Mouse (Mus musculus) neural tube, embryonic 12.5 days (tissue): ENCODE measurements around the gene Pdzd2. TPM values are rescaled to one million over a fixed set of nuclear protein-coding genes. Genes with fewer than 3 reads are reported as not detected.

Source experiments
- ATAC-seq: fragments of 200-750 bp; cut with Nextera tagmentation; 2 replicates; pipeline ENCODE4 v1.8.0; 2017; ENCODE audit warnings: low read depth, mild to moderate bottlenecking, moderate TSS enrichment, moderate library complexity; ENCODE audit not compliant: low FRiP score
- H3K27ac ChIP-seq: fragments of 300-500 bp; sonication (generic); 2 replicates; pipeline ENCODE4 v1.5.1; 2016
- H3K27me3 ChIP-seq: fragments of 300-500 bp; sonication (generic); replicated peaks from 2 replicates; pipeline ENCODE4 v1.6.1; 2016; ENCODE audit warnings: mild to moderate bottlenecking
- H3K36me3 ChIP-seq: fragments of 300-500 bp; sonication (generic); 2 replicates; pipeline ENCODE4 v1.6.1; 2016; ENCODE audit warnings: mild to moderate bottlenecking
- H3K4me1 ChIP-seq: fragments of 300-500 bp; sonication (generic); 2 replicates; pipeline ENCODE4 v1.6.1; 2016
- H3K4me2 ChIP-seq: fragments of 300-500 bp; sonication (generic); replicated peaks from 2 replicates; pipeline ENCODE4 v1.6.1; 2016; ENCODE audit warnings: mild to moderate bottlenecking
- H3K4me3 ChIP-seq: fragments of 300-500 bp; sonication (generic); 2 replicates; pipeline ENCODE4 v1.5.1; 2016
- H3K9ac ChIP-seq: fragments of 300-500 bp; sonication (generic); 2 replicates; pipeline ENCODE4 v1.6.1; 2016; ENCODE audit warnings: mild to moderate bottlenecking
- H3K9me3 ChIP-seq: fragments of 300-500 bp; sonication (generic); 2 replicates; pipeline ENCODE4 v1.6.1; 2016; ENCODE audit warnings: mild to moderate bottlenecking
- WGBS: fragments of 180-500 bp; shearing (Covaris S2); methylation state at CpG from one replicate; pipeline ENCODE4 v1.1.7; 2016; 5-methylcytosine and 5-hydroxymethylcytosine counted together
- polyA plus RNA-seq: library from polyadenylated mRNA; unstranded; fragments of >200 nt; fragmentation: Nextera tagmentation; extraction: Ambion mirVana; gene quantifications from 2 replicates; pipeline ENCODE4 v1.2.1, GENCODE M21; 2016

Gene Pdzd2
- polyA plus RNA-seq, 1 experiment from 2014 or later = 7.3 TPM

DNA sequence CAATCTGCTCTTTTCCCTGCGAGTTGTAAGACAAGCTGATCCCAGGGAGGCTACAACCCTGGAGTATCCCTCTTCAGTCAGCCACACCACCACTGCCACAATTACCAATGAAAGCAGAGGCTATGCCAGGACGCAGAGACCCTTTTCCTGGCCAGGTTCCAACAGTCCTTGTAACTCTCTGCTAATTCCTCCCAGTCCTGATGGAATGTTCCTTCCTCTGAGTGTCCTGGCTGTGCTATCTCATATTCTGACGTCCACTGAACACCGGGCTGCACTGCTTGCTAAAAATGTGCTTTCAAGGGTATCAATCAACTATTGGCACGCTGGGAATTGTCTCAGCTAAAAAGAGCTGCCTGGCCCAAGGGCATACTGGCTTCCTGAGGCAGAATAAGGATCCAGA, 18.7 kb upstream of the Pdzd2 start:
- H3K27me3 ChIP-seq = no peaks in the 10 kb centered on the region
- no peaks in the 10 kb centered on the region for H3K36me3 ChIP-seq
- H3K4me3 ChIP-seq = no peak overlapping the region
- H3K4me2 ChIP-seq = no peak overlapping the region
- H3K9ac ChIP-seq = no peak overlapping the region
- H3K27ac ChIP-seq = no peak overlapping the region
- no peak for ATAC-seq
- no peaks in the 10 kb centered on the region for H3K9me3 ChIP-seq
- H3K4me1 ChIP-seq = peaks cover 7% of the 10 kb centered on the region
- WGBS = 64% methylated on average over 5 of the region's 5 CpGs

GRCm38 (mm10) chr15:12757757-12758156, 18.0 kb upstream of the Pdzd2 start:
- Histone ChIP-seq H3K27me3 (no peaks in the 10 kb centered on the region), H3K9ac (no peak overlapping the region), H3K36me3 (no peaks in the 10 kb centered on the region), H3K4me1 (peaks cover 4% of the 10 kb centered on the region), H3K27ac (no peak overlapping the region), H3K4me2 (no peak overlapping the region), H3K9me3 (no peaks in the 10 kb centered on the region), H3K4me3 (no peak overlapping the region)
- ATAC-seq = no peak
- 87% methylated on average over 1 of the region's 1 CpGs for WGBS

GRCm38 (mm10) chr15:12753201-12753600, 13.5 kb upstream of the Pdzd2 start:
- 66% methylated on average over 4 of the region's 4 CpGs for WGBS
- Histone ChIP-seq H3K4me2 (no peak overlapping the region), H3K27ac (no peak overlapping the region), H3K27me3 (no peaks in the 10 kb centered on the region), H3K9ac (no peak overlapping the region), H3K36me3 (no peaks in the 10 kb centered on the region), H3K4me3 (no peak overlapping the region), H3K9me3 (no peaks in the 10 kb centered on the region), H3K4me1 (no peaks in the 10 kb centered on the region)
- ATAC-seq = no peak

GRCm38 (mm10) chr15:12750963-12751362, 11.2 kb upstream of the Pdzd2 start:
- Histone ChIP-seq H3K27me3 (no peaks in the 10 kb centered on the region), H3K4me2 (no peak overlapping the region), H3K27ac (no peak overlapping the region), H3K4me1 (no peaks in the 10 kb centered on the region), H3K4me3 (no peak overlapping the region), H3K36me3 (no peaks in the 10 kb centered on the region), H3K9me3 (peaks cover 7% of the 10 kb centered on the region; the same call in 1 of the 2 replicates), H3K9ac (no peak overlapping the region)
- no peak for ATAC-seq
- WGBS = 94% methylated on average over 8 of the region's 8 CpGs

DNA sequence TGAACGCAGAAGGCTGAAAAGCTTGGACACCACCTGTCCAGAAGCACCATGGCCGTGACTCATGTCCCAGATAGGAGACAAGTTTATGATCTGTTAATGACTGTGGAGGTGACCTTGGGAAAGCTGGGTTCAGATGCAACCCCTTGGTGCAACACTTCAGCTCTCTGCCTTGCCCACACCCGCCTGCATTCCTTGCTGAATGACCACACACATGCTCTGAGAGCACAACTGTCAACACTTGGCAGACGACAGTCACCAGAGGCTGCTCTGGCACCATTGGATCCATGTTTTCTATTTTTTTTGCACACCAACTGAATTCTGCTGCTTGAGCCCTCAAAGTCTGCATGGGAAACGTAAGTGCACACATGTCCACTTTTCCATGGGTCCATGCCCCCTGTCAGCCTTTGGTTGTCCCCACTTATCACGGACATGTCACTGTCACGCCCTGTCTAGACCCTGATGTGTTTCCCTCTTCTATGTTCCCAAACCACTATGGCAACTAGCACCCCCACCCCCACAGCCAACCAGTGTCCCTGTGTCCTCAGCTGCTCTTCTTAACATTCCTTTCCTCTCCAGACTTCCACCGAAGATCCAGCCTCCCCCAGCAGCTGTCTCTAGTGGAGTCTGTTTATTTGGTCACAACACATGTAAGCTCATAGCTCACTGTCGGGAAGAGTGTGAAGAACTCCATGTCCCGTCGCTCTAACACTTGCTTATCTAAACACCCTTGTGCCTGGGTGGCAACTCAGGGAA, 10.0 kb upstream of the Pdzd2 start:
- WGBS = 82% methylated on average over 11 of the region's 11 CpGs
- Histone ChIP-seq H3K27ac (no peak overlapping the region), H3K9ac (no peak overlapping the region), H3K27me3 (no peaks in the 10 kb centered on the region), H3K4me1 (no peaks in the 10 kb centered on the region), H3K4me2 (no peak overlapping the region), H3K4me3 (no peak overlapping the region), H3K9me3 (peaks cover 7% of the 10 kb centered on the region; the same call in 1 of the 2 replicates), H3K36me3 (no peaks in the 10 kb centered on the region)
- no peak for ATAC-seq

DNA sequence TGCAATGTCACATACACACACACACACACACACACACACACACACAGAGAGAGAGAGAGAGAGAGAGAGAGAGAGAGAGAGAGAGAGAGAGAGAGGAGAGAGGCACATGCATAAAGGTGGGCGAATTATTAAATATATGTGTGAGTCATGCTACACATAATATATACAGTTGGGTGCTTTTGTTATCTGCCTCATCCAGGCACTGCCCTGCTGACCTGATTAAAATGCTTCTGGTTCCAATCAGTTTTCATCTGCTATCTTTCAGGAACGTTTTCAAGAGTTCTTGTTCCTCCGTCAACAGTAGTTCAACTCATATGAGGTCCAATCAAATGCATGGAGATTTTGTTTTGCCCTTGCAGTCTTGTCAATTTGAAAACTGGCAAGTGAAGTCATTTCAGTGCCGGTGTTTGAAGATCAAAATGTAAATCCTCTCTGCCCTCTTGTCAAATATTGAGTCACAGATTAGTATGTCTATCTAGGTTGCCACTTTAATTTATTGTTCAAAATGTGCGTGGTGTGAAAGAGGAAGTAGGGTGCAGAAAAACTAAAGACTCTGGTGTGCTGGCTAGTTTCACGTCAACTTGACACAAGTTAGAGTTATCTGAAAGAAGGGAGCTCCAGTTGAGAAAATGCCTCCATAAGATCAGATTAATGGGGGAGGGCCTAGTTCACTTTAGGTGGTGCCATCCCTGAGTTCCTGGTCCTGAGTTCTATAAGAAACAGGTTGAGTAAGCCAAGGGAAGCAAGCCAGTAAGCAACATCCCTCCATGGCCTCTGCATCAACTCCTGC, 2.6 kb upstream of the Pdzd2 start:
- H3K4me1 ChIP-seq = peaks cover 7% of the 10 kb centered on the region
- peaks cover 7% of the 10 kb centered on the region; the same call in 1 of the 2 replicates for H3K9me3 ChIP-seq
- H3K9ac ChIP-seq = no peak overlapping the region
- H3K4me2 ChIP-seq = no peak overlapping the region
- H3K27ac ChIP-seq = no peak overlapping the region
- no peak overlapping the region for H3K4me3 ChIP-seq
- H3K36me3 ChIP-seq = no peaks in the 10 kb centered on the region
- no peak for ATAC-seq
- 93% methylated on average over 6 of the region's 6 CpGs for WGBS
- H3K27me3 ChIP-seq = peaks cover 3% of the 10 kb centered on the region; the same call in 1 of the 2 replicates

DNA sequence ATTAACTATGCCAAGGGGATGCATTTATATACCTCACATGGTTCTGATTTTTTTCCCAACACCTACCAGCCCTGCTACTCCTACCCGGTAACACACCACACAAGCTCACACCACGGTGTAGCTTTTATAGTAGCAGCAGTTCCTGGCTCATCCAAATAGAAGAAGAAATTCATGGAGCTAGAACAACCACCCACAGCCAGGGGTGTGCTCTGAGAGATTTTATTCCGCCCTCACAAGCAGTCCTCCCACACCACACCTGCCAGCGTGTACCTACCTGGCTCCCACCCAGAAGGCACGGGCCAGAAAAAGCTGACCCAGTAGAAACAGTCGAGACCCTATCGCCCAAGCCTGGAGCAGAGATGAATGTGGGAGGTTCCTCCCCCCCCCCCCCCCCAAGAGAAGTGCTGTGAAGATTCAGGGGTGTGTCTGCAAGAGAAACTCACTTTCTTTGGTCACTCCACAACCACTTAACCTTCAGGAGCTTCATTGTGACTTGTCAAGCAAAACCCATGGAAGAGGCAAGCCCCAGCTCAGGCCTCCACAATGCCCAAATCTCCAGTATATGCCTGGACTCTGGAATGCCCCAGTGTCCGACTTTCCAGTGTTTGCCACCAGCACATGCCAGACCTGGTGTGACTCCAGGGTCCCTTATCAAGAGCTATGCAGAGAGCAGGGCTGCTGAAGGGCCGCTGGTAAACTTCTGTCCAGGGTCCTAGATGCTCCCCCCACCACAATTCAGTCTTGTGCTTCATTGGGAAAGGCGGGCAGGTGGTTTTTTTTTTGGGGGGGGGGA, 1.2 kb downstream of the Pdzd2 start:
- H3K27ac ChIP-seq = no peak overlapping the region
- peaks cover 3% of the 10 kb centered on the region; the same call in 1 of the 2 replicates for H3K27me3 ChIP-seq
- H3K4me2 ChIP-seq = peak overlapping the region; percentile 90
- H3K36me3 ChIP-seq = no peaks in the 10 kb centered on the region
- 44% methylated on average over 10 of the region's 10 CpGs for whole genome bisulfite sequencing
- peaks cover 7% of the 10 kb centered on the region for H3K4me1 ChIP-seq
- ATAC-seq = no peak
- no peak overlapping the region for H3K4me3 ChIP-seq
- H3K9me3 ChIP-seq = no peaks in the 10 kb centered on the region
- H3K9ac ChIP-seq = peak overlapping the region; percentile 66; the same call in 1 of the 2 replicates

DNA sequence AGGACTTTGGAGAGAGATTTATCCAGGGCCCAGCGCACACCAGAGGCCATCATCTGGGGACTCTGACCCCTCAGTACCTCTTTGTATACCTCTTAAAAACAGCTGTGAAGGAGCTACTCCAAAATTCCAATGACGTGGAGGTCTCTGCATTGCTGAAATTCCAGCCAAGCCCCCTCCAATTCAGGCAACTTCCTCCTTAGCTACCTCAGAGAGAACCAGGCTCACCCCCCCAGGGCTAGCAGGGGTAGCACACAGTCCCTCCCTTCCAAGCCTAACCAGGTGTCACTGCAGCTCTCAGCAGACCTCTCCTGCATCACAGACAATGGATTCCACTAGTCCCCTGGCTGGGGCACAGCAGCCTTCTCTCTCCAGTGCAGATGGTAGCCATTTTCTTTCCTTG, 4.5 kb downstream of the Pdzd2 start:
- no peak overlapping the region for H3K9ac ChIP-seq
- H3K36me3 ChIP-seq = no peaks in the 10 kb centered on the region
- 59% methylated on average over 2 of the region's 2 CpGs for WGBS
- no peak overlapping the region for H3K4me3 ChIP-seq
- peaks cover 3% of the 10 kb centered on the region; the same call in 1 of the 2 replicates for H3K27me3 ChIP-seq
- no peak overlapping the region for H3K27ac ChIP-seq
- ATAC-seq = no peak
- H3K4me2 ChIP-seq = no peak overlapping the region
- peaks cover 7% of the 10 kb centered on the region for H3K4me1 ChIP-seq
- H3K9me3 ChIP-seq = no peaks in the 10 kb centered on the region

GRCm38 (mm10) chr15:12734221-12734620, 5.5 kb downstream of the Pdzd2 start:
- 65% methylated on average over 4 of the region's 4 CpGs for WGBS
- Histone ChIP-seq H3K9me3 (no peaks in the 10 kb centered on the region), H3K4me2 (no peak overlapping the region), H3K36me3 (no peaks in the 10 kb centered on the region), H3K9ac (no peak overlapping the region), H3K27me3 (peaks cover 3% of the 10 kb centered on the region; the same call in 1 of the 2 replicates), H3K4me3 (no peak overlapping the region), H3K4me1 (peaks cover 7% of the 10 kb centered on the region), H3K27ac (no peak overlapping the region)
- ATAC-seq = no peak

DNA sequence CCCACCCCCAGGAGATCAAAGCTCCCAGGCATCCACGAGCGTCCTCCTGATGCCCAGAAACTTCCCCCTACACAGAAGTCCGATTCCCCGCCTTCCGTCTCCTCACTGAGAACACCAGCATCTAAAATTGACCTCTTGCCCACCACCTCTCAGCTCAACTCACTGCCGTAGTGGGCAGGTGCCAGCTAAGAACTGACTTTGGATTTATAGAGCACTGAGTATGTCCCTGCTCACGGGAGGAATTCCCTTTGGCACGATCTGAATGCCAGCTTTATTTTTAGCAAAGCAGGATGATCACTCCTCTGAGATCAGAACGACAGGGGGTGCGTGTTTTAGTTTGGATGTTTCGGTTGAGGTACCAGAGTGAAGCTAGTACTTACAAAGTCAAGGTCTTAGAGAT, 7.1 kb downstream of the Pdzd2 start:
- Histone ChIP-seq H3K36me3 (no peaks in the 10 kb centered on the region), H3K4me3 (no peak overlapping the region), H3K27me3 (no peaks in the 10 kb centered on the region), H3K4me2 (no peak overlapping the region), H3K27ac (no peak overlapping the region), H3K9ac (no peak overlapping the region), H3K4me1 (no peaks in the 10 kb centered on the region), H3K9me3 (no peaks in the 10 kb centered on the region)
- 84% methylated on average over 11 of the region's 11 CpGs for WGBS
- ATAC-seq = no peak

GRCm38 (mm10) chr15:12728381-12728780, 11.3 kb downstream of the Pdzd2 start:
- Histone ChIP-seq H3K27ac (no peak overlapping the region), H3K4me3 (no peak overlapping the region), H3K36me3 (no peaks in the 10 kb centered on the region), H3K9ac (no peak overlapping the region), H3K4me2 (no peak overlapping the region), H3K4me1 (no peaks in the 10 kb centered on the region), H3K9me3 (no peaks in the 10 kb centered on the region), H3K27me3 (no peaks in the 10 kb centered on the region)
- ATAC-seq = no peak
- WGBS = 86% methylated on average over 4 of the region's 4 CpGs

DNA sequence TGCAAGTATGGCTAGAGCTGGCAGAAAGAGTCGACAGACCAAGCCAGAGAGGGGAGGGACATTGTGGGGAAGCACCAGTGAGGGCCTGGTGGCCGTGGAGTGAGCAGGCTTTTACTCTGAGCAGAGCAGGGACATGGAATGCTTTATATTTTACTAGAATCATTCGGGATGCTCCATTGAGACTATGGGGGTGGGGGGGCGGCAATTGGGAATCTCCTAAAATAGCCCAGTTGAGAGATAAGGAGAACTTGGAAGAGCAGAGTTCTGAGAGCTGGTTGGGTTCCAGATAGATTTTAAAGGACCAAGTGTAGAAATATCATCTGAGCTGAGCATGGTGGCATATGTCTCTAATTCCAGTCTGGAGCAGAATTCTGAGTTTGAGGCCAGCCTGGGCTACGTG, 14.5 kb downstream of the Pdzd2 start:
- H3K4me3 ChIP-seq = no peak overlapping the region
- H3K27ac ChIP-seq = no peak overlapping the region
- H3K36me3 ChIP-seq = no peaks in the 10 kb centered on the region
- no peaks in the 10 kb centered on the region for H3K9me3 ChIP-seq
- no peak overlapping the region for H3K4me2 ChIP-seq
- no peak overlapping the region for H3K9ac ChIP-seq
- 79% methylated on average over 5 of the region's 5 CpGs for whole genome bisulfite sequencing
- ATAC-seq = no peak
- no peaks in the 10 kb centered on the region for H3K4me1 ChIP-seq
- no peaks in the 10 kb centered on the region for H3K27me3 ChIP-seq
